Mouse (Mus musculus) embryonic facial prominence, embryonic 10.5 days (tissue): ENCODE measurements around the gene Asf1b. TPM values are rescaled to one million over a fixed set of nuclear protein-coding genes. Genes with fewer than 3 reads are reported as not detected.

Source experiments
- DNase-seq: peaks from one replicate; pipeline ENCODE4 v3.0.0-alpha.2; 2017; ENCODE audit warnings: low spot score
- H3K27ac ChIP-seq: fragments of 300-500 bp; sonication (generic); replicated peaks from 2 replicates; pipeline ENCODE4 v1.5.1; 2016; ENCODE audit warnings: mild to moderate bottlenecking
- H3K27me3 ChIP-seq: fragments of 300-500 bp; sonication (generic); replicated peaks from 2 replicates; pipeline ENCODE4 v1.6.1; 2016; ENCODE audit warnings: low read depth, mild to moderate bottlenecking; ENCODE audit not compliant: poor library complexity, severe bottlenecking
- H3K36me3 ChIP-seq: fragments of 300-500 bp; sonication (generic); replicated peaks from 2 replicates; pipeline ENCODE4 v1.6.1; 2016; ENCODE audit warnings: mild to moderate bottlenecking, moderate library complexity
- H3K4me1 ChIP-seq: fragments of 300-500 bp; sonication (generic); 2 replicates; pipeline ENCODE4 v1.6.1; 2016
- H3K4me3 ChIP-seq: fragments of 300-500 bp; sonication (generic); 2 replicates; pipeline ENCODE4 v1.5.1; 2016; ENCODE audit warnings: mild to moderate bottlenecking, moderate library complexity
- H3K9me3 ChIP-seq: fragments of 300-500 bp; sonication (generic); 2 replicates; pipeline ENCODE4 v1.6.1; 2016; ENCODE audit warnings: mild to moderate bottlenecking
- WGBS: fragments of 180-500 bp; shearing (Covaris S2); methylation state at CpG from one replicate; pipeline ENCODE4 v1.1.7; 2016; 5-methylcytosine and 5-hydroxymethylcytosine counted together
- polyA plus RNA-seq: library from polyadenylated mRNA; unstranded; fragments of >200 nt; fragmentation: Nextera tagmentation; extraction: Ambion mirVana; gene quantifications from 2 replicates; pipeline ENCODE4 v1.2.1, GENCODE M21; 2016

The Asf1b gene
- polyA plus RNA-seq, 1 experiment from 2014 or later: 95.4 TPM

GRCm38 (mm10) chr8:83971121-83971520, 15.8 kb downstream of the Asf1b start:
- Histone ChIP-seq H3K4me3 (no peak overlapping the region), H3K4me1 (peaks cover 30% of the 10 kb centered on the region), H3K27me3 (no peaks in the 10 kb centered on the region), H3K36me3 (peaks cover 50% of the 10 kb centered on the region), H3K27ac (no peak overlapping the region), H3K9me3 (no peaks in the 10 kb centered on the region)
- WGBS: 87% methylated on average over 4 of the region's 4 CpGs
- no peak for DNase-seq

GRCm38 (mm10) chr8:83971661-83972060, 16.4 kb downstream of the Asf1b start:
- peaks cover 33% of the 10 kb centered on the region for H3K4me1 ChIP-seq
- peak overlapping the region; percentile 19; the same call in 1 of the 2 replicates for H3K27ac ChIP-seq
- H3K9me3 ChIP-seq: no peaks in the 10 kb centered on the region
- peak overlapping the region; percentile 87 for H3K4me3 ChIP-seq
- no peaks in the 10 kb centered on the region for H3K27me3 ChIP-seq
- DNase-seq: no peak
- 74% methylated on average over 6 of the region's 6 CpGs for WGBS
- peaks cover 45% of the 10 kb centered on the region for H3K36me3 ChIP-seq

GRCm38 (mm10) chr8:83972150-83973120, 17.1 kb downstream of the Asf1b start, which contains the start of gene Prkaca:
TSS of gene Prkaca (plus strand) at chr8:83972993.
- H3K9me3 ChIP-seq: no peaks in the 10 kb centered on the region
- no peaks in the 10 kb centered on the region for H3K27me3 ChIP-seq
- peak within 1 kb of the TSS; percentile 91 for H3K27ac ChIP-seq
- peak within 1 kb of the TSS; percentile 87 for H3K4me3 ChIP-seq
- peak; percentile 99 for DNase-seq
- H3K36me3 ChIP-seq: peaks cover 38% of the 10 kb centered on the region
- peaks cover 41% of the 10 kb centered on the region for H3K4me1 ChIP-seq
- WGBS: under 1% methylated on average over 94 of the region's 94 CpGs

GRCm38 (mm10) chr8:83973161-83974031, 18.1 kb downstream of the Asf1b start:
- Histone ChIP-seq H3K9me3 (no peaks in the 10 kb centered on the region), H3K27me3 (no peaks in the 10 kb centered on the region), H3K4me3 (peak overlapping the region; percentile 87), H3K4me1 (peaks cover 51% of the 10 kb centered on the region), H3K27ac (peak overlapping the region; percentile 91), H3K36me3 (peaks cover 37% of the 10 kb centered on the region)
- WGBS: 4% methylated on average over 37 of the region's 37 CpGs
- DNase-seq: no peak

GRCm38 (mm10) chr8:83974521-83974920, 19.2 kb downstream of the Asf1b start:
- H3K27me3 ChIP-seq: no peaks in the 10 kb centered on the region
- peak overlapping the region; percentile 87; the same call in 1 of the 2 replicates for H3K4me3 ChIP-seq
- H3K4me1 ChIP-seq: peaks cover 52% of the 10 kb centered on the region
- WGBS: 85% methylated on average over 4 of the region's 4 CpGs
- peaks cover 37% of the 10 kb centered on the region for H3K36me3 ChIP-seq
- no peaks in the 10 kb centered on the region for H3K9me3 ChIP-seq
- peak overlapping the region; percentile 19; the same call in 1 of the 2 replicates for H3K27ac ChIP-seq
- DNase-seq: no peak

- WGBS: 83% methylated on average over 4 of the region's 4 CpGs
- Histone ChIP-seq H3K4me1 (peaks cover 52% of the 10 kb centered on the region), H3K27me3 (no peaks in the 10 kb centered on the region)
Measured at GRCm38 (mm10) chr8:83976101-83976630, 20.9 kb downstream of the Asf1b start.

GRCm38 (mm10) chr8:83976779-83977350, 21.6 kb downstream of the Asf1b start:
- Histone ChIP-seq H3K4me3 (0 out of 2 replicates have a peak overlapping the region, but pooled peaks have one; percentile 1), H3K4me1 (peaks cover 46% of the 10 kb centered on the region)
- 90% methylated on average over 5 of the region's 5 CpGs for WGBS

More at GRCm38 (mm10) chr8:83976101-83976630, 20.9 kb downstream of the Asf1b start:
- Histone ChIP-seq H3K4me3 (no peak overlapping the region), H3K9me3 (no peaks in the 10 kb centered on the region), H3K36me3 (peaks cover 41% of the 10 kb centered on the region), H3K27ac (no peak overlapping the region)
- no peak for DNase-seq

GRCm38 (mm10) chr8:83977646-83978045, 22.3 kb downstream of the Asf1b start:
- Histone ChIP-seq H3K4me3 (peak overlapping the region; percentile 28; the same call in 1 of the 2 replicates), H3K36me3 (peaks cover 56% of the 10 kb centered on the region), H3K27me3 (no peaks in the 10 kb centered on the region), H3K4me1 (peaks cover 38% of the 10 kb centered on the region), H3K9me3 (no peaks in the 10 kb centered on the region), H3K27ac (peak overlapping the region; percentile 41; the same call in 1 of the 2 replicates)
- DNase-seq: no peak
- WGBS: 55% methylated on average over 6 of the region's 6 CpGs

More at GRCm38 (mm10) chr8:83976779-83977350, 21.6 kb downstream of the Asf1b start:
- peak overlapping the region; percentile 41; the same call in 1 of the 2 replicates for H3K27ac ChIP-seq
- H3K9me3 ChIP-seq: no peaks in the 10 kb centered on the region
- DNase-seq: no peak
- no peaks in the 10 kb centered on the region for H3K27me3 ChIP-seq
- peaks cover 48% of the 10 kb centered on the region for H3K36me3 ChIP-seq

- 80% methylated on average over 9 of the region's 9 CpGs for WGBS
- no peaks in the 10 kb centered on the region for H3K27me3 ChIP-seq
- peak overlapping the region; percentile 32; the same call in 1 of the 2 replicates for H3K27ac ChIP-seq
- H3K4me3 ChIP-seq: peak overlapping the region; percentile 28; the same call in 1 of the 2 replicates
- no peak for DNase-seq
- no peaks in the 10 kb centered on the region for H3K9me3 ChIP-seq
- peaks cover 38% of the 10 kb centered on the region for H3K4me1 ChIP-seq
- H3K36me3 ChIP-seq: peaks cover 62% of the 10 kb centered on the region
Measured at GRCm38 (mm10) chr8:83978200-83978599, 22.9 kb downstream of the Asf1b start.

GRCm38 (mm10) chr8:83980250-83980649, 24.9 kb downstream of the Asf1b start:
- Histone ChIP-seq H3K9me3 (no peaks in the 10 kb centered on the region), H3K27me3 (no peaks in the 10 kb centered on the region), H3K27ac (no peak overlapping the region), H3K4me3 (no peak overlapping the region), H3K4me1 (peaks cover 21% of the 10 kb centered on the region), H3K36me3 (peaks cover 78% of the 10 kb centered on the region)
- no peak for DNase-seq
- WGBS: 90% methylated on average over 1 of the region's 1 CpGs

GRCm38 (mm10) chr8:83980845-83981244, 25.5 kb downstream of the Asf1b start:
- Histone ChIP-seq H3K27me3 (no peaks in the 10 kb centered on the region), H3K36me3 (peaks cover 83% of the 10 kb centered on the region), H3K27ac (no peak overlapping the region), H3K9me3 (no peaks in the 10 kb centered on the region), H3K4me1 (peaks cover 21% of the 10 kb centered on the region), H3K4me3 (no peak overlapping the region)
- no peak for DNase-seq
- 82% methylated on average over 8 of the region's 8 CpGs for WGBS
